Mouse (Mus musculus) ES-Bruce4 (cell line): ENCODE measurements around the gene March7. TPM values are rescaled to one million over a fixed set of nuclear protein-coding genes. Genes with fewer than 3 reads are reported as not detected.
A peak's percentile ranks its signal among the peaks of the same experiment; 100 is the strongest.

Experiments
- H3K27ac ChIP-seq: 2 replicates; pipeline ENCODE4 v1.5.1; 2012; ENCODE audit warnings: low read length, inconsistent platforms; ENCODE audit not compliant: insufficient read depth
- H3K27me3 ChIP-seq: 2 replicates; pipeline ENCODE4 v1.6.1; 2012; ENCODE audit warnings: mild to moderate bottlenecking, low read length, inconsistent platforms; ENCODE audit not compliant: control insufficient read depth, poor library complexity, insufficient read depth, severe bottlenecking
- H3K36me3 ChIP-seq: 2 replicates; pipeline ENCODE4 v1.6.1; 2012; ENCODE audit warnings: inconsistent platforms, mild to moderate bottlenecking, low read length, moderate library complexity; ENCODE audit not compliant: control insufficient read depth, poor library complexity, insufficient read depth, severe bottlenecking
- H3K4me1 ChIP-seq: one replicate; pipeline ENCODE4 v1.8.1; 2011; ENCODE audit warnings: low read length; ENCODE audit not compliant: control insufficient read depth, insufficient read depth
- H3K4me3 ChIP-seq: 2 replicates; pipeline ENCODE4 v1.5.1; 2011; ENCODE audit warnings: low read depth, mild to moderate bottlenecking, low read length
- H3K9ac ChIP-seq: 2 replicates; pipeline ENCODE4 v1.6.1; 2012; ENCODE audit warnings: low read depth, mild to moderate bottlenecking, inconsistent platforms; ENCODE audit not compliant: poor library complexity, severe bottlenecking
- H3K9me3 ChIP-seq: replicated peaks from 2 replicates; pipeline ENCODE4 v1.6.1; 2012; ENCODE audit warnings: mild to moderate bottlenecking, low read length, inconsistent platforms; ENCODE audit not compliant: control insufficient read depth, poor library complexity, insufficient read depth, severe bottlenecking
- CTCF ChIP-seq: IDR thresholded peaks from one replicate; pipeline ENCODE4 v1.8.1; 2011; ENCODE audit warnings: low read depth, low read length
- EP300 ChIP-seq: IDR thresholded peaks from 2 replicates; pipeline ENCODE4 v1.6.1; 2011; ENCODE audit warnings: low read depth, low read length; ENCODE audit not compliant: insufficient read depth
- POLR2A ChIP-seq: IDR thresholded peaks from one replicate; pipeline ENCODE4 v1.8.1; 2011; ENCODE audit warnings: low read length; ENCODE audit not compliant: insufficient read depth
- polyA plus RNA-seq: library from polyadenylated mRNA; stranded (reverse); fragments of >200 nt; gene quantifications from 2 replicates; pipeline ENCODE4 v1.2.4, GENCODE M21; 2011; ENCODE audit warnings: low read depth; ENCODE audit not compliant: missing spikeins, insufficient read depth, insufficient read length

March7 gene
- polyA plus RNA-seq, 1 experiment: 183 TPM

- Histone ChIP-seq H3K36me3 (peaks cover 7% of the 10 kb centered on the region), H3K9me3 (no peaks in the 10 kb centered on the region), H3K27ac (no peak overlapping the region), H3K9ac (no peak overlapping the region), H3K27me3 (no peaks in the 10 kb centered on the region), H3K4me3 (no peak overlapping the region), H3K4me1 (no peaks in the 10 kb centered on the region)
- TF ChIP-seq EP300 (no peak), POLR2A (no peak), CTCF (no peak)
Measured at GRCm38 (mm10) chr2:60221236-60221635, 11.5 kb downstream of the March7 start.

- Histone ChIP-seq H3K27me3 (no peaks in the 10 kb centered on the region), H3K9ac (no peak overlapping the region), H3K4me3 (no peak overlapping the region), H3K36me3 (peaks cover 7% of the 10 kb centered on the region), H3K27ac (no peak overlapping the region), H3K4me1 (no peaks in the 10 kb centered on the region), H3K9me3 (no peaks in the 10 kb centered on the region)
- no peak for TF ChIP-seq EP300
- no peak for TF ChIP-seq POLR2A
- TF ChIP-seq CTCF: no peak
Measured at GRCm38 (mm10) chr2:60221954-60222353, 12.3 kb downstream of the March7 start.

GRCm38 (mm10) chr2:60223489-60223888, 13.8 kb downstream of the March7 start:
- no peak for TF ChIP-seq CTCF
- no peak for TF ChIP-seq POLR2A
- no peak for TF ChIP-seq EP300
- Histone ChIP-seq H3K27me3 (no peaks in the 10 kb centered on the region), H3K36me3 (peaks cover 3% of the 10 kb centered on the region; the same call in 1 of the 2 replicates), H3K9ac (no peak overlapping the region), H3K4me1 (no peaks in the 10 kb centered on the region), H3K4me3 (no peak overlapping the region), H3K27ac (no peak overlapping the region), H3K9me3 (no peaks in the 10 kb centered on the region)

DNA sequence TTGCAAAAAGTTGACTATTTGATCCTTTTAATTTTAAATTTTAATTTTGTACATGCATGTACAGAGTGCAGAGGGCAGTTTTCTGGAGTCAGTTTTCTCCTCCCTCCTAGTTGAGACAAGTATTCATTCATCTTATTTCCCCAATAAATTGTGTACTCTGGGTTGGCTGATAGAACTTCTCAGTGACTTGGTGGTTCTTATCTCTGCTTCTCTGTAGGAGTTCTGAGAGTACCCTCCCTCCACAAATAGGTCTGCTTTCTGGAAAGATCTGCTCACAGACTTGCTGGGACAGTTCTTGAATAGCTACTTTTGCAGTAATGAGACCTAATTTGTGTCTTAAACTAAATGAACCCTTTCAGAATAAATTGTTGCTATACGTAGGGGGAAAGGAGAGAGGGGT, 18.8 kb downstream of the March7 start:
- TF ChIP-seq CTCF: no peak
- TF ChIP-seq POLR2A: no peak
- TF ChIP-seq EP300: no peak
- H3K27ac ChIP-seq: no peak overlapping the region
- no peak overlapping the region for H3K9ac ChIP-seq
- no peaks in the 10 kb centered on the region for H3K27me3 ChIP-seq
- H3K4me3 ChIP-seq: no peak overlapping the region
- H3K36me3 ChIP-seq: peaks cover 15% of the 10 kb centered on the region
- H3K4me1 ChIP-seq: no peaks in the 10 kb centered on the region
- H3K9me3 ChIP-seq: no peaks in the 10 kb centered on the region

GRCm38 (mm10) chr2:60230361-60230760, 20.7 kb downstream of the March7 start:
- no peak overlapping the region for H3K27ac ChIP-seq
- no peaks in the 10 kb centered on the region for H3K4me1 ChIP-seq
- H3K27me3 ChIP-seq: no peaks in the 10 kb centered on the region
- peaks cover 29% of the 10 kb centered on the region for H3K36me3 ChIP-seq
- H3K4me3 ChIP-seq: no peak overlapping the region
- H3K9ac ChIP-seq: no peak overlapping the region
- no peak for TF ChIP-seq POLR2A
- no peak for TF ChIP-seq EP300
- no peak for TF ChIP-seq CTCF
- H3K9me3 ChIP-seq: no peaks in the 10 kb centered on the region

DNA sequence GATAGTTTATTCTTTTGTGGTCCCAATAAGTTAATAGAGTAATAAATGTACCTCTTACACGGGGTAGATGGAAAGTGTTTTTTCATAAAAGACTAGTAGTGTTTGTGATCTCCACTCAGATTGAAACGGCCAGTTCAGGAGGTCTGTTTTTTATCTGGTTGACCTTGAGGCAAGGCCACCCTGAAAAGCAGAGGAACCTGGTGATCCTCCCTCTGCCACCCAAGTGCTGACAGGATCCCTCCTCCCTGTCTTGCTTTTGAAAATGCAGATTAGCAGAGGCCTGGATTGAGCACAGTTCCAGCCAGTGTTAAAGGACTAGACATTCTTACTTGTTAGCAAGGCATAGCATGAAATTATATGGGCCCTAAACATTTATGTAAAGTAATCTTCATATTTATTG, 23.5 kb downstream of the March7 start:
- peaks cover 52% of the 10 kb centered on the region for H3K36me3 ChIP-seq
- H3K4me3 ChIP-seq: no peak overlapping the region
- peak overlapping the region; percentile 51; the same call in 1 of the 2 replicates for H3K27ac ChIP-seq
- H3K9ac ChIP-seq: no peak overlapping the region
- H3K27me3 ChIP-seq: no peaks in the 10 kb centered on the region
- H3K4me1 ChIP-seq: no peaks in the 10 kb centered on the region
- TF ChIP-seq EP300: peak; percentile 77
- TF ChIP-seq POLR2A: no peak
- no peaks in the 10 kb centered on the region for H3K9me3 ChIP-seq
